Mouse (Mus musculus): Measurements from ENCODE around the gene Endod1.

DNA sequence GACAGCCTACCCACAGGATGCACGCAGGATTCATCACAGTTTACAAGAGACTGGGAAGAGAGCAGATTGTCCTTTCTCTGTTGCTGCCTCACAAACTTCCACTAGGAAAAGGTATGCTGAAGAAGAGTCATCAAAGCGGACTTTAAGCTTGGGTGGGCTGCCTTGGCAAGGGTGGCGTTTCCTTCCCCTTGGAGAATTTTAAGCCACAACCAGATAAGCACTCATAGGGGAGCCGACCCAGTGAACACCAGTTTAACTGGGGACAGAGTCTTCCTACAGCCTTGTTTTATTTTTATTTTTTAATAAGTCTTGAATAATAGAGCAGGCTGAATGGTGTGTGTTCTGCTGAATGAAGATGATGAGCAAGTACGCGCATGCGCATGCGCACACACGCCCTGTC is 16.6 kb downstream of the Endod1 start:
- TF ChIP-seq POLR2A (IDR thresholded peaks at IDR 0.05; ENCODE audit: low read depth, low read length) (no peak), CTCF (conservative IDR thresholded peaks at IDR 0.05; ENCODE audit: insufficient read depth, insufficient read length, low read depth, low read length) (no peak)
